Mouse (Mus musculus) lung, postnatal 0 days (tissue): ENCODE results near the gene Ifi35.
"Not testable (repeated sequence)": the region's sequence is repeated elsewhere in the genome, so short reads cannot be mapped to it uniquely, and the experiment has no call there.

Source experiments
- CTCF ChIP-seq: IDR thresholded peaks from 2 replicates; pipeline ENCODE4 v1.5.1; 2016; ENCODE audit warnings: antibody characterized with exemption, mild to moderate bottlenecking
- EP300 ChIP-seq: IDR thresholded peaks from 2 replicates; pipeline ENCODE4 v1.6.1; 2016; ENCODE audit warnings: antibody characterized with exemption, mild to moderate bottlenecking, control low read depth

GRCm38 (mm10) chr11:101446860-101447259 is 1.3 kb upstream of the Ifi35 start:
- not testable (repeated sequence) for TF ChIP-seq EP300, CTCF
